Mouse (Mus musculus): ENCODE data around the gene Vapb. TPM values are rescaled to one million over a fixed set of nuclear protein-coding genes. Genes with fewer than 3 reads are reported as not detected.

Vapb gene
- polyA plus RNA-seq (2014; fragmentation: Nextera tagmentation; extraction: Ambion mirVana), result 8.8 and 13.1 TPM in 2 replicates

- Histone ChIP-seq H3K4me1 (ENCODE audit: insufficient read depth) (peaks cover 5% of the 10 kb centered on the region), H3K27ac (ENCODE audit: low read depth) (peak within 1 kb of the TSS; percentile 69), H3K36me3 (ENCODE audit: insufficient read depth) (0 out of 2 replicates have a peak, but pooled peaks cover 3% of the 10 kb centered on the region), H3K27me3 (ENCODE audit: insufficient read depth, low read length) (no peaks in the 10 kb centered on the region), H3K9ac (peak within 1 kb of the TSS; percentile 79), H3K9me3 (ENCODE audit: low read depth, low read length) (no peaks in the 10 kb centered on the region), H3K4me2 (peak within 1 kb of the TSS; percentile 83), H3K4me3 (ENCODE audit: low read depth, low read length) (peak within 1 kb of the TSS; percentile 90)
- 1% methylated on average over 67 of the region's 70 CpGs for WGBS
- TF ChIP-seq CTCF (IDR thresholded peaks at IDR 0.05; ENCODE audit: low read depth), result peak; percentile 52
- DNase-seq, result peak; percentile 100
- ATAC-seq (ENCODE audit: insufficient read depth), result peak; percentile 98
These were observed at the start of gene Vapb for GRCm38 (mm10) chr2:173737222-173737989. Gene Vapb (plus strand): TSS chr2:173737511.

GRCm38 (mm10) chr2:173689835-173690234 is 47.5 kb upstream of the Vapb start:
- Histone ChIP-seq H3K9me3 (ENCODE audit: low read depth, low read length) (no peaks in the 10 kb centered on the region), H3K27ac (ENCODE audit: low read depth) (no peak overlapping the region), H3K9ac (no peak overlapping the region), H3K4me1 (ENCODE audit: insufficient read depth) (no peaks in the 10 kb centered on the region), H3K4me2 (no peak overlapping the region), H3K27me3 (ENCODE audit: insufficient read depth, low read length) (no peaks in the 10 kb centered on the region), H3K4me3 (ENCODE audit: low read depth, low read length) (no peak overlapping the region), H3K36me3 (ENCODE audit: insufficient read depth) (peaks cover 42% of the 10 kb centered on the region)
- DNase-seq (no peak), ATAC-seq (ENCODE audit: insufficient read depth) (no peak)
- TF ChIP-seq CTCF (IDR thresholded peaks at IDR 0.05; ENCODE audit: low read depth), result no peak

GRCm38 (mm10) chr2:173691748-173692147 is 45.6 kb upstream of the Vapb start:
- H3K4me3 ChIP-seq (ENCODE audit: low read depth, low read length), result no peak overlapping the region
- no peak overlapping the region for H3K4me2 ChIP-seq
- H3K27me3 ChIP-seq (ENCODE audit: insufficient read depth, low read length), result no peaks in the 10 kb centered on the region
- H3K9me3 ChIP-seq (ENCODE audit: low read depth, low read length), result no peaks in the 10 kb centered on the region
- WGBS, result 84% methylated on average over 6 of the region's 6 CpGs
- peaks cover 61% of the 10 kb centered on the region for H3K36me3 ChIP-seq (ENCODE audit: insufficient read depth)
- H3K9ac ChIP-seq, result no peak overlapping the region
- no peaks in the 10 kb centered on the region for H3K4me1 ChIP-seq (ENCODE audit: insufficient read depth)
- no peak overlapping the region for H3K27ac ChIP-seq (ENCODE audit: low read depth)
- ATAC-seq (ENCODE audit: insufficient read depth) (peak; percentile 49; the same call in 1 of the 2 replicates), DNase-seq (peak; percentile 20)
- TF ChIP-seq CTCF (IDR thresholded peaks at IDR 0.05; ENCODE audit: low read depth), result no peak

GRCm38 (mm10) chr2:173692693-173693092 is 44.6 kb upstream of the Vapb start:
- Histone ChIP-seq H3K9ac (no peak overlapping the region), H3K4me1 (ENCODE audit: insufficient read depth) (no peaks in the 10 kb centered on the region), H3K36me3 (ENCODE audit: insufficient read depth) (peaks cover 69% of the 10 kb centered on the region), H3K4me2 (no peak overlapping the region), H3K27me3 (ENCODE audit: insufficient read depth, low read length) (no peaks in the 10 kb centered on the region), H3K4me3 (ENCODE audit: low read depth, low read length) (no peak overlapping the region), H3K27ac (ENCODE audit: low read depth) (no peak overlapping the region), H3K9me3 (ENCODE audit: low read depth, low read length) (no peaks in the 10 kb centered on the region)
- TF ChIP-seq CTCF (IDR thresholded peaks at IDR 0.05; ENCODE audit: low read depth), result no peak
- 79% methylated on average over 2 of the region's 2 CpGs for WGBS
- no peak for ATAC-seq (ENCODE audit: insufficient read depth)
- DNase-seq, result peak; percentile 22

- DNase-seq (no peak), ATAC-seq (ENCODE audit: insufficient read depth) (no peak)
- Histone ChIP-seq H3K4me3 (ENCODE audit: low read depth, low read length) (no peak overlapping the region), H3K9ac (no peak overlapping the region), H3K27ac (ENCODE audit: low read depth) (no peak overlapping the region), H3K4me1 (ENCODE audit: insufficient read depth) (no peaks in the 10 kb centered on the region), H3K9me3 (ENCODE audit: low read depth, low read length) (no peaks in the 10 kb centered on the region), H3K27me3 (ENCODE audit: insufficient read depth, low read length) (no peaks in the 10 kb centered on the region), H3K4me2 (no peak overlapping the region), H3K36me3 (ENCODE audit: insufficient read depth) (peaks cover 81% of the 10 kb centered on the region)
- no peak for TF ChIP-seq CTCF (IDR thresholded peaks at IDR 0.05; ENCODE audit: low read depth)
- WGBS, result 84% methylated on average over 3 of the region's 3 CpGs
These were observed 38.5 kb upstream of the Vapb start for GRCm38 (mm10) chr2:173698850-173699249.

- peaks cover 68% of the 10 kb centered on the region for H3K36me3 ChIP-seq (ENCODE audit: insufficient read depth)
- ATAC-seq (ENCODE audit: insufficient read depth) (peak; percentile 38), DNase-seq (peak; percentile 41)
- H3K27me3 ChIP-seq (ENCODE audit: insufficient read depth, low read length), result no peaks in the 10 kb centered on the region
- 58% methylated on average over 16 of the region's 16 CpGs for WGBS
- peak overlapping the region; percentile 52; the same call in 1 of the 2 replicates for H3K27ac ChIP-seq (ENCODE audit: low read depth)
- no peaks in the 10 kb centered on the region for H3K4me1 ChIP-seq (ENCODE audit: insufficient read depth)
- no peak overlapping the region for H3K4me2 ChIP-seq
- H3K9me3 ChIP-seq (ENCODE audit: low read depth, low read length), result no peaks in the 10 kb centered on the region
- H3K9ac ChIP-seq, result no peak overlapping the region
- H3K4me3 ChIP-seq (ENCODE audit: low read depth, low read length), result no peak overlapping the region
- TF ChIP-seq CTCF (IDR thresholded peaks at IDR 0.05; ENCODE audit: low read depth), result no peak
These were observed 35.0 kb upstream of the Vapb start for GRCm38 (mm10) chr2:173702096-173702866.

- Histone ChIP-seq H3K27me3 (ENCODE audit: insufficient read depth, low read length) (no peaks in the 10 kb centered on the region), H3K36me3 (ENCODE audit: insufficient read depth) (peaks cover 65% of the 10 kb centered on the region), H3K27ac (ENCODE audit: low read depth) (peak overlapping the region; percentile 52; the same call in 1 of the 2 replicates), H3K4me2 (no peak overlapping the region), H3K9me3 (ENCODE audit: low read depth, low read length) (no peaks in the 10 kb centered on the region), H3K4me3 (ENCODE audit: low read depth, low read length) (no peak overlapping the region), H3K4me1 (ENCODE audit: insufficient read depth) (no peaks in the 10 kb centered on the region), H3K9ac (no peak overlapping the region)
- TF ChIP-seq CTCF (IDR thresholded peaks at IDR 0.05; ENCODE audit: low read depth), result no peak
- ATAC-seq (ENCODE audit: insufficient read depth) (no peak), DNase-seq (no peak)
- 77% methylated on average over 12 of the region's 12 CpGs for WGBS
These were observed 34.5 kb upstream of the Vapb start for GRCm38 (mm10) chr2:173702867-173703237.

All from lung, embryonic 14.5 days (tissue).